Mouse (Mus musculus) liver, embryonic 11.5 days (tissue): Measurements from ENCODE around the gene Ubr7. TPM values are rescaled to one million over a fixed set of nuclear protein-coding genes. Genes with fewer than 3 reads are reported as not detected.

Source experiments
- ATAC-seq: fragments of 200-750 bp; cut with Nextera tagmentation; replicated peaks from 2 replicates; pipeline ENCODE4 v1.8.0; 2017; ENCODE audit warnings: moderate number of reproducible peaks, mild to moderate bottlenecking, moderate TSS enrichment, moderate library complexity; ENCODE audit not compliant: low FRiP score
- DNase-seq: peaks from one replicate; pipeline ENCODE4 v3.0.0-alpha.2; 2017; ENCODE audit warnings: low spot score
- H3K27ac ChIP-seq: fragments of 300-500 bp; sonication (generic); 2 replicates; pipeline ENCODE4 v1.5.1; 2014; ENCODE audit warnings: mild to moderate bottlenecking, low read depth, low read length, control low read depth
- H3K27me3 ChIP-seq: fragments of 300-500 bp; sonication (generic); replicated peaks from 2 replicates; pipeline ENCODE4 v1.6.1; 2014; ENCODE audit warnings: low read length, mixed read lengths; ENCODE audit not compliant: control insufficient read depth, insufficient read depth
- H3K36me3 ChIP-seq: fragments of 300-500 bp; sonication (generic); 2 replicates; pipeline ENCODE4 v1.6.1; 2014; ENCODE audit warnings: mild to moderate bottlenecking, low read length, moderate library complexity, mixed read lengths; ENCODE audit not compliant: control insufficient read depth, insufficient read depth
- H3K4me1 ChIP-seq: fragments of 300-500 bp; sonication (generic); replicated peaks from 2 replicates; pipeline ENCODE4 v1.6.1; 2014; ENCODE audit warnings: low read length, mixed read lengths; ENCODE audit not compliant: control insufficient read depth, insufficient read depth
- H3K4me2 ChIP-seq: fragments of 300-500 bp; sonication (generic); 2 replicates; pipeline ENCODE4 v1.6.1; 2014; ENCODE audit warnings: mild to moderate bottlenecking, control low read depth, moderate library complexity
- H3K4me3 ChIP-seq: fragments of 300-500 bp; sonication (generic); 2 replicates; pipeline ENCODE4 v1.5.1; 2014; ENCODE audit warnings: low read depth, low read length, control low read depth
- H3K9ac ChIP-seq: fragments of 300-500 bp; sonication (generic); 2 replicates; pipeline ENCODE4 v1.6.1; 2014; ENCODE audit warnings: low read depth, low read length, control low read depth
- H3K9me3 ChIP-seq: fragments of 300-500 bp; sonication (generic); 2 replicates; pipeline ENCODE4 v1.6.1; 2016; ENCODE audit warnings: low read length, inconsistent platforms, mixed read lengths; ENCODE audit not compliant: control insufficient read depth
- WGBS: fragments of 180-500 bp; shearing (Covaris S2); extraction: QIAGEN DNeasy Blood & Tissue Kit; methylation state at CpG from one replicate; pipeline ENCODE4 v1.1.7; 2014; 5-methylcytosine and 5-hydroxymethylcytosine counted together
- polyA plus RNA-seq: library from polyadenylated mRNA; unstranded; fragments of >200 nt; fragmentation: Nextera tagmentation; extraction: Ambion mirVana; gene quantifications from 2 replicates; pipeline ENCODE4 v1.2.1, GENCODE M21; 2014

Gene Ubr7
- polyA plus RNA-seq, 1 experiment from 2014 or later: 53.3 TPM

GRCm38 (mm10) chr12:102757055-102757688 is 595 bp upstream of the Ubr7 start:
- 1% methylated on average over 46 of the region's 46 CpGs for WGBS
- H3K9me3 ChIP-seq: no peaks in the 10 kb centered on the region
- peak; percentile 81 for ATAC-seq
- peak overlapping the region; percentile 64 for H3K27ac ChIP-seq
- H3K4me3 ChIP-seq: peak overlapping the region; percentile 84
- peak overlapping the region; percentile 74 for H3K4me2 ChIP-seq
- no peaks in the 10 kb centered on the region; the same call in 1 of the 2 replicates for H3K36me3 ChIP-seq
- H3K4me1 ChIP-seq: peaks cover 2% of the 10 kb centered on the region; the same call in 1 of the 2 replicates
- H3K27me3 ChIP-seq: no peaks in the 10 kb centered on the region
- peak; percentile 40 for DNase-seq
- H3K9ac ChIP-seq: peak overlapping the region; percentile 66

- Histone ChIP-seq H3K4me2 (peak within 1 kb of the TSS; percentile 82), H3K27me3 (no peaks in the 10 kb centered on the region), H3K27ac (peak within 1 kb of the TSS; percentile 79), H3K4me3 (peak within 1 kb of the TSS; percentile 84), H3K36me3 (no peaks in the 10 kb centered on the region; the same call in 1 of the 2 replicates), H3K9ac (peak within 1 kb of the TSS; percentile 88), H3K4me1 (peaks cover 2% of the 10 kb centered on the region; the same call in 1 of the 2 replicates), H3K9me3 (no peaks in the 10 kb centered on the region)
- DNase-seq: no peak
- no peak for ATAC-seq
- WGBS: 1% methylated on average over 10 of the region's 10 CpGs
Measured at GRCm38 (mm10) chr12:102758403-102758756, 613 bp downstream of the Ubr7 start, which contains the start of gene Gm20604. TSS of gene Gm20604 (minus strand) at chr12:102758672.

GRCm38 (mm10) chr12:102758936-102759335 is 1.2 kb downstream of the Ubr7 start:
- H3K9ac ChIP-seq: peak overlapping the region; percentile 88
- 13% methylated on average over 5 of the region's 5 CpGs for WGBS
- ATAC-seq: no peak
- H3K4me1 ChIP-seq: peaks cover 2% of the 10 kb centered on the region; the same call in 1 of the 2 replicates
- H3K27ac ChIP-seq: no peak overlapping the region; the same call in 1 of the 2 replicates
- peaks cover 3% of the 10 kb centered on the region; the same call in 1 of the 2 replicates for H3K36me3 ChIP-seq
- no peaks in the 10 kb centered on the region for H3K9me3 ChIP-seq
- DNase-seq: no peak
- peak overlapping the region; percentile 82 for H3K4me2 ChIP-seq
- H3K27me3 ChIP-seq: no peaks in the 10 kb centered on the region
- H3K4me3 ChIP-seq: peak overlapping the region; percentile 84

GRCm38 (mm10) chr12:102761668-102762067 is 3.9 kb downstream of the Ubr7 start:
- Histone ChIP-seq H3K9me3 (no peaks in the 10 kb centered on the region), H3K36me3 (peaks cover 9% of the 10 kb centered on the region), H3K4me3 (no peak overlapping the region), H3K4me2 (no peak overlapping the region), H3K27me3 (no peaks in the 10 kb centered on the region), H3K9ac (no peak overlapping the region), H3K27ac (no peak overlapping the region), H3K4me1 (peaks cover 2% of the 10 kb centered on the region; the same call in 1 of the 2 replicates)
- ATAC-seq (no peak), DNase-seq (no peak)
- 91% methylated on average over 3 of the region's 3 CpGs for WGBS

- Histone ChIP-seq H3K4me1 (0 out of 2 replicates have a peak, but pooled peaks cover 2% of the 10 kb centered on the region), H3K9me3 (no peaks in the 10 kb centered on the region), H3K27ac (no peak overlapping the region), H3K9ac (no peak overlapping the region), H3K4me2 (no peak overlapping the region), H3K36me3 (peaks cover 18% of the 10 kb centered on the region), H3K4me3 (no peak overlapping the region), H3K27me3 (no peaks in the 10 kb centered on the region)
- no peak for DNase-seq
- ATAC-seq: no peak
Measured at GRCm38 (mm10) chr12:102763696-102764095, 5.9 kb downstream of the Ubr7 start.

- Histone ChIP-seq H3K4me1 (no peaks in the 10 kb centered on the region), H3K9ac (no peak overlapping the region), H3K27ac (no peak overlapping the region), H3K9me3 (no peaks in the 10 kb centered on the region), H3K27me3 (no peaks in the 10 kb centered on the region), H3K4me2 (no peak overlapping the region), H3K4me3 (no peak overlapping the region), H3K36me3 (peaks cover 49% of the 10 kb centered on the region)
- ATAC-seq: no peak
- no peak for DNase-seq
- 92% methylated on average over 4 of the region's 4 CpGs for WGBS
Measured at GRCm38 (mm10) chr12:102769000-102769399, 11.2 kb downstream of the Ubr7 start.

GRCm38 (mm10) chr12:102771601-102772000 is 13.8 kb downstream of the Ubr7 start:
- Histone ChIP-seq H3K27ac (no peak overlapping the region), H3K4me3 (no peak overlapping the region), H3K4me2 (no peak overlapping the region), H3K9ac (no peak overlapping the region), H3K9me3 (no peaks in the 10 kb centered on the region), H3K36me3 (peaks cover 54% of the 10 kb centered on the region), H3K27me3 (no peaks in the 10 kb centered on the region), H3K4me1 (no peaks in the 10 kb centered on the region)
- ATAC-seq: no peak
- WGBS: 94% methylated on average over 8 of the region's 8 CpGs
- no peak for DNase-seq

- no peak for DNase-seq
- Histone ChIP-seq H3K27ac (no peak overlapping the region), H3K4me3 (no peak overlapping the region), H3K27me3 (no peaks in the 10 kb centered on the region), H3K4me2 (no peak overlapping the region), H3K9ac (no peak overlapping the region), H3K9me3 (no peaks in the 10 kb centered on the region), H3K4me1 (no peaks in the 10 kb centered on the region), H3K36me3 (peaks cover 55% of the 10 kb centered on the region)
- ATAC-seq: no peak
- WGBS: 94% methylated on average over 5 of the region's 5 CpGs
Measured at GRCm38 (mm10) chr12:102772676-102773075, 14.9 kb downstream of the Ubr7 start.

GRCm38 (mm10) chr12:102776035-102776434 is 18.3 kb downstream of the Ubr7 start:
- H3K4me1 ChIP-seq: no peaks in the 10 kb centered on the region
- 92% methylated on average over 14 of the region's 14 CpGs for WGBS
- H3K27ac ChIP-seq: no peak overlapping the region
- peaks cover 32% of the 10 kb centered on the region for H3K36me3 ChIP-seq
- H3K4me3 ChIP-seq: no peak overlapping the region
- H3K4me2 ChIP-seq: no peak overlapping the region
- no peak for ATAC-seq
- no peak for DNase-seq
- H3K27me3 ChIP-seq: no peaks in the 10 kb centered on the region
- H3K9me3 ChIP-seq: no peaks in the 10 kb centered on the region
- no peak overlapping the region for H3K9ac ChIP-seq
